Mouse (Mus musculus): ENCODE measurements around the gene Nupl1.

GRCm38 (mm10) chr14:60189771-60190170 lies 61.5 kb downstream of the Nupl1 start:
- TF ChIP-seq EP300 (optimal IDR thresholded peaks at IDR 0.05): no peak
- TF ChIP-seq CTCF (IDR thresholded peaks at IDR 0.05; ENCODE audit: low read depth): no peak

Data from stomach, postnatal 0 days (tissue).